Mouse (Mus musculus) E14TG2a.4 (cell line): ENCODE data around the gene Poc1b.

ENCODE experiments used
- CTCF ChIP-seq: conservative IDR thresholded peaks from 2 replicates; pipeline ENCODE4 v1.5.1; 2014; ENCODE audit warnings: low read length
- NANOG ChIP-seq: IDR thresholded peaks from 2 replicates; pipeline ENCODE4 v1.6.1; 2014; ENCODE audit warnings: borderline replicate concordance, low read length, mixed read lengths
- POU5F1 ChIP-seq: IDR thresholded peaks from 2 replicates; pipeline ENCODE4 v1.6.1; 2014; ENCODE audit warnings: low read length, borderline replicate concordance

DNA sequence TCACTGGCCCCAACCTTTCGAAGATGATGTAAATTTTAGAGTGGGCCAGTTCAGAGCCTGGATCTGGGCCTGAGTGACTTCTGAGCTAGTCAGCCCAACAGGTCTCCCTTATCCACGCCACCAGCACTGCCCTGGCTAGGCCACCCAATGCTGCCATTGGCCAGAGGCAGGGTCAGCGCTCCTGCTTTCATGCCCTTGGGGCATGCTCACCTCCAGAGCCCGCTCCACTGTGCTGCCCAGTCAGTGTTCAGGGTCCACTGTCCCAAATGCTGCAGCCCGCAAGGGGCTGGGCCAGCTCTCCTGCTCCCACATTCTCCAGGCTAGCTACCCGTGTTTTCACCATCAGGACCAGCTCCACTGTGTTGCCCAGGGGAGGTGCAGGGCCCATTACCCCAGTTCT is 43.2 kb downstream of the Poc1b start:
- no peak for TF ChIP-seq CTCF
- no peak for TF ChIP-seq NANOG
- TF ChIP-seq POU5F1 = no peak
